Mouse (Mus musculus): ENCODE results near the gene Tjp2. TPM values are rescaled to one million over a fixed set of nuclear protein-coding genes. Genes with fewer than 3 reads are reported as not detected.

Gene Tjp2
- polyA plus RNA-seq, 1 experiment from 2014 or later = 33.6 TPM

DNA sequence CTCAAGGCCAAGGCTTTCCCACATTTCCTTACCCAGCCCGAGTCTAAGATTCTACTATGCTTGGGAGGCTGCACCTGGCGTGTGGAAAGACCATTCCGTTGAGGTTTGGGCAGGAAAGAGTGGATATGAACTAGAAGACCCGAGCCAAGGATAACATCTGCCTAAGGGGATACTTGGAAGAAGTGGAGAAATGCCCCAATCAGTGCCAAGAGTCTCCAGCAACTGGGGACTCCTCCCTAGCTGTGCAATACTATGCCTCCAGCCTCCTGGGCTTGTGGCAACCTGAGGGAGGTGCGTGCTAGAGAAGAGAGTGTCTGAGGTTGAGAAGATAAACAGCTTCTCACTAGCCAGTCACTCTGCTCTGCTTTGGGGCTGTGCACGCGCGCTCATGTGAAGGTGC, 148.9 kb downstream of the Tjp2 start:
- 90% methylated on average over 8 of the region's 8 CpGs for WGBS

GRCm38 (mm10) chr19:24073155-24073554, 151.7 kb downstream of the Tjp2 start:
- Histone ChIP-seq H3K36me3 (no peaks in the 10 kb centered on the region), H3K4me2 (replicated peaks) (no peak overlapping the region), H3K9me3 (no peaks in the 10 kb centered on the region), H3K9ac (replicated peaks) (no peak overlapping the region), H3K4me1 (no peaks in the 10 kb centered on the region), H3K27ac (replicated peaks) (no peak overlapping the region), H3K27me3 (no peaks in the 10 kb centered on the region), H3K4me3 (no peak overlapping the region)
- no peak for ATAC-seq (ENCODE audit: low FRiP score, low read depth)
- 45% methylated on average over 4 of the region's 4 CpGs for WGBS

More for the DNA sequence above, 148.9 kb downstream of the Tjp2 start:
- Histone ChIP-seq H3K9me3 (no peaks in the 10 kb centered on the region), H3K27ac (replicated peaks) (no peak overlapping the region), H3K4me2 (replicated peaks) (no peak overlapping the region), H3K27me3 (no peaks in the 10 kb centered on the region), H3K9ac (replicated peaks) (no peak overlapping the region), H3K36me3 (no peaks in the 10 kb centered on the region), H3K4me3 (no peak overlapping the region), H3K4me1 (no peaks in the 10 kb centered on the region)
- no peak for ATAC-seq (ENCODE audit: low FRiP score, low read depth)

DNA sequence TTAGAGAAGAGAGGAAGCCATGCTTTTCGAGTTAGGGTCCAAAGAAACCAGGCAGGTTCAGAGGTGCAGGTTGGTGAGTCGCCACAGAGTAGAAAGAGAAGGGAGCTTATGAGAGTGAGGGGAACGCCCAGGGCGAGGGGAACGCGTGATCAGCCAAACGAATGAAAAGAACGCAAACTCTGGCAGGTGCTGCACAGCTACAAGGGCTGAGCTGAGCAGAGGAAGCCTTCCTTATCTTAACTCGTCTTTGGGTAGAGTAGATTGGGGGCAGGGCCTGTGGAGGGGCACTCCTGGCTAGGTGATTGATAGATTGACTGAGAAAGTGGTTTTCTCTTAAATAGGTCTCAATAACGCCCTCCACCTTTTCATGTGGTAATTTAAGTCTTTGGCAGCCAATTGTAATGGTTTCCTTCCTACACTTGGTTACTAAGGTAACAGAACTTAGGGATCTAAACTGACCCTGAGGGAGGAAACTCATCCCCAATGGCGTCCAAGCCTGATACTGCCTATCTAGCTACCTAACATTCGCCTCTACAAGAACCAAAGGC, 160.4 kb downstream of the Tjp2 start:
- no peak for ATAC-seq (ENCODE audit: low FRiP score, low read depth)
- Histone ChIP-seq H3K36me3 (no peaks in the 10 kb centered on the region), H3K9me3 (no peaks in the 10 kb centered on the region), H3K9ac (replicated peaks) (no peak overlapping the region), H3K4me3 (no peak overlapping the region), H3K27ac (replicated peaks) (no peak overlapping the region), H3K4me2 (replicated peaks) (no peak overlapping the region), H3K4me1 (no peaks in the 10 kb centered on the region), H3K27me3 (no peaks in the 10 kb centered on the region)
- WGBS = 56% methylated on average over 12 of the region's 12 CpGs

DNA sequence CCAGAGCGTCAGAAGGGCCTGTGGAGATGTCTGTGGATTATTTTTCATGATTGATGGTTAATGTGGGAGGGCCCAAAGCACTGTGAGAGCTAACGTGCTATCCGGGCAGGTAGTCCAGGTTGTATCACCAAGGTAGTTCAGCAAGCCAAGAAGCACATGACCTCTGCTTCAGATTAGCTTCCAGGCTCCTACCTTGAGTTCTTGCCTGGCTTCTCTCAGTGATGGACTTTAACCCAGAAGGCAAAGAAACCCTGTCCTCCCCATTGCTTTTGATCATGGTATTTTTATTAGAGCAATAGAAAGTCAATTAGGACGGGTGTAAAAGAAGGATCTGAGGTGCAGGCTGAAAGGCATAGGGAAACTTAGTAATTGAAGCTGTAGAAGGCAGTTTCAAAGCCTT, 161.2 kb downstream of the Tjp2 start:
- Histone ChIP-seq H3K9ac (replicated peaks) (no peak overlapping the region), H3K4me3 (no peak overlapping the region), H3K27me3 (no peaks in the 10 kb centered on the region), H3K27ac (replicated peaks) (no peak overlapping the region), H3K4me2 (replicated peaks) (no peak overlapping the region), H3K9me3 (no peaks in the 10 kb centered on the region), H3K36me3 (no peaks in the 10 kb centered on the region), H3K4me1 (no peaks in the 10 kb centered on the region)
- no peak for ATAC-seq (ENCODE audit: low FRiP score, low read depth)
- 89% methylated on average over 4 of the region's 4 CpGs for WGBS

GRCm38 (mm10) chr19:24058851-24059250, 166.0 kb downstream of the Tjp2 start:
- H3K36me3 ChIP-seq = no peaks in the 10 kb centered on the region
- no peak for ATAC-seq (ENCODE audit: low FRiP score, low read depth)
- 0 out of 2 replicates have a peak, but pooled peaks cover 6% of the 10 kb centered on the region for H3K9me3 ChIP-seq
- H3K27me3 ChIP-seq = no peaks in the 10 kb centered on the region
- H3K9ac ChIP-seq (replicated peaks) = no peak overlapping the region
- 89% methylated on average over 8 of the region's 8 CpGs for WGBS
- H3K27ac ChIP-seq (replicated peaks) = no peak overlapping the region
- no peak overlapping the region for H3K4me2 ChIP-seq (replicated peaks)
- H3K4me3 ChIP-seq = no peak overlapping the region
- H3K4me1 ChIP-seq = no peaks in the 10 kb centered on the region

DNA sequence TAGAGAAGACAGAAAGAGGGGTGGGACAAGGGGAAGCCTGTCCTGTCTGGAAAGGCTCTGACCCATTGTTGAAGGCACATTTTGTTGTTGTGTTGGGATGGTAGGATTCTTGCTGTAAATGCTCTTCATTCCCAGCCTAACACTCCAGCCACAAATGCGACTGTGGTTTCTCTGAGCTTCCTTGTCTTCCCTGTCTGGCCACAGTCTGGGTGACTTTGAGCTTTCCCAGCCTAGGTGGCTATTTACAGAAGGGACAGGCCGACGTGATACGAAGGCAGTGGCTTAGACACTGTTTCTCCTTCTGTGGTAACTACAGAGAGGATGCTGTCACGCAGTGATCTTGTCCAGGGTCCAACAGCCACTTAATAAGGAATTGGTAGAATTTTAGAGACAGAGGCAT, 166.8 kb downstream of the Tjp2 start:
- WGBS = 91% methylated on average over 5 of the region's 5 CpGs

DNA sequence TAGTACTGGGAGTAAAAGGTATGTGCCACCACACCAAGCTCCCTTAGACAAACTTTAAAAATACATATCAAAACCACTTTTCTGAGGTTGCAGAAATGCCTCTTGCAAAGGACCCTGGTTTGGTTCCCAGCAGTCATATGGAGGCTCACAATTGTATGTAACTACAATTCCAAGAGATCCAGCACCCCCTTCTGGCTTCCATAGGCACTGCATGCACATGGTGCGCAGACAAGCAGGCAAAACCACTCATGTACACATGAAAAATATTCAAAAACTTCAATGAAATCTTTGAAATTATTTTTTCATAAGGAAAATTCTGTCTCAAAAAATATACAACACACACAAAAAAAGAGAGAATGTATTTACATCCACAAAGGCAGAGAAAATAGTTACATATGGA, 167.9 kb downstream of the Tjp2 start:
- Histone ChIP-seq H3K9ac (replicated peaks) (no peak overlapping the region), H3K36me3 (no peaks in the 10 kb centered on the region), H3K4me1 (no peaks in the 10 kb centered on the region), H3K4me2 (replicated peaks) (no peak overlapping the region), H3K27me3 (no peaks in the 10 kb centered on the region), H3K9me3 (0 out of 2 replicates have a peak, but pooled peaks cover 6% of the 10 kb centered on the region), H3K4me3 (no peak overlapping the region), H3K27ac (replicated peaks) (no peak overlapping the region)
- 93% methylated on average over 1 of the region's 1 CpGs for WGBS
- ATAC-seq (ENCODE audit: low FRiP score, low read depth) = no peak

More for the DNA sequence above, 166.8 kb downstream of the Tjp2 start:
- Histone ChIP-seq H3K4me3 (no peak overlapping the region), H3K9ac (replicated peaks) (no peak overlapping the region), H3K36me3 (no peaks in the 10 kb centered on the region), H3K27me3 (no peaks in the 10 kb centered on the region), H3K4me2 (replicated peaks) (no peak overlapping the region), H3K9me3 (0 out of 2 replicates have a peak, but pooled peaks cover 6% of the 10 kb centered on the region), H3K4me1 (no peaks in the 10 kb centered on the region), H3K27ac (replicated peaks) (no peak overlapping the region)
- ATAC-seq (ENCODE audit: low FRiP score, low read depth) = no peak

DNA sequence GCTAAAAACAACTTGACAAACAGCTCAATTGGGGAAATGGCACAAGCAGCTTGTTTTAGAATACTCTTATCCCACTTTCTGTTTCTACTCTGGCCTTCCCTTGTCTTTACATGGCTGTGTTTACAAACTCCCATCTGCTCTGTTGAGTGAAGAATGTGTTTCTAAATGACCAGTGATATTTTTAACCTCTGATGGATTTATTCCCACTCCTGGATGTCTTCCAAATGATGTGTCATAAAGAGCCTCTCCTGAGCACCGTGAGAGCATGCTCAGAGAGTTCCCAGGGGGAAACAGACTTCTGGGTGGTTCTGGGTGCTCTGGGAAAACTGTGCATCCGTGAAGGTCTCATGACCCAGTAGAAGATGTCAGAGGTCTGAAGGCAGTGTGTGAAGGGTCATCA, 169.9 kb downstream of the Tjp2 start:
- Histone ChIP-seq H3K27ac (replicated peaks) (no peak overlapping the region), H3K4me1 (no peaks in the 10 kb centered on the region), H3K36me3 (no peaks in the 10 kb centered on the region), H3K9me3 (0 out of 2 replicates have a peak, but pooled peaks cover 6% of the 10 kb centered on the region), H3K4me3 (no peak overlapping the region), H3K4me2 (replicated peaks) (no peak overlapping the region), H3K9ac (replicated peaks) (no peak overlapping the region), H3K27me3 (no peaks in the 10 kb centered on the region)
- WGBS = 86% methylated on average over 2 of the region's 2 CpGs
- no peak for ATAC-seq (ENCODE audit: low FRiP score, low read depth)

GRCm38 (mm10) chr19:24054265-24054664, 170.6 kb downstream of the Tjp2 start:
- ATAC-seq (ENCODE audit: low FRiP score, low read depth) = no peak
- H3K9me3 ChIP-seq = 0 out of 2 replicates have a peak, but pooled peaks cover 6% of the 10 kb centered on the region
- H3K4me2 ChIP-seq (replicated peaks) = no peak overlapping the region
- no peaks in the 10 kb centered on the region for H3K4me1 ChIP-seq
- H3K9ac ChIP-seq (replicated peaks) = no peak overlapping the region
- H3K4me3 ChIP-seq = no peak overlapping the region
- H3K36me3 ChIP-seq = no peaks in the 10 kb centered on the region
- H3K27ac ChIP-seq (replicated peaks) = no peak overlapping the region
- no peaks in the 10 kb centered on the region for H3K27me3 ChIP-seq
- whole genome bisulfite sequencing = 86% methylated on average over 5 of the region's 5 CpGs

DNA sequence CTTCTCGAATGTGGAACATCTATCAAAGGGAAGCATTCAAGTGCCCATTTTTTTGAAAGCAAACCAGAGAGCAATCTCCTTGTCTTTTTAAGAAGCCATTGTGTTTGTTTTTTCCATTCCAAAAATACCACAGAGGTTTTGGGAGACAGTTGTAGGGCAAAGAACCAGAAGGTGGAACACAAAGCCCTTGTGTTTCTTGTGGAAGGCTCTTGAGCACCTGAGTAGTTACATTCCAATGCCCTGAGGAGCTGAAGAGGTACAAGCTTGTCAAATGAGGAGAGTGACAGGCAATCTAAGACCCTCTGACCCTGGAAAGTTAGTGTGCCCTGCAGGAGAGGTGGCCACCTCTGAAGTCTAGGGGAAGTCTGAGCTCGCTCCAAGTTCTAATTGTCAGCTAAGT, 174.3 kb downstream of the Tjp2 start:
- WGBS = 78% methylated on average over 2 of the region's 2 CpGs
- no peaks in the 10 kb centered on the region for H3K36me3 ChIP-seq

GRCm38 (mm10) chr19:24049329-24049728, 175.5 kb downstream of the Tjp2 start:
- no peaks in the 10 kb centered on the region for H3K36me3 ChIP-seq
- no peaks in the 10 kb centered on the region for H3K4me1 ChIP-seq
- no peak overlapping the region for H3K9ac ChIP-seq (replicated peaks)
- no peaks in the 10 kb centered on the region for H3K9me3 ChIP-seq
- H3K4me3 ChIP-seq = no peak overlapping the region
- H3K27ac ChIP-seq (replicated peaks) = no peak overlapping the region
- 74% methylated on average over 3 of the region's 3 CpGs for WGBS
- H3K27me3 ChIP-seq = no peaks in the 10 kb centered on the region
- no peak overlapping the region for H3K4me2 ChIP-seq (replicated peaks)
- ATAC-seq (ENCODE audit: low FRiP score, low read depth) = no peak

More for the DNA sequence above, 174.3 kb downstream of the Tjp2 start:
- 0 out of 2 replicates have a peak, but pooled peaks cover 2% of the 10 kb centered on the region for H3K9me3 ChIP-seq
- H3K9ac ChIP-seq (replicated peaks) = no peak overlapping the region
- H3K27ac ChIP-seq (replicated peaks) = no peak overlapping the region
- ATAC-seq (ENCODE audit: low FRiP score, low read depth) = no peak
- H3K4me3 ChIP-seq = no peak overlapping the region
- no peak overlapping the region for H3K4me2 ChIP-seq (replicated peaks)
- no peaks in the 10 kb centered on the region for H3K4me1 ChIP-seq
- no peaks in the 10 kb centered on the region for H3K27me3 ChIP-seq

DNA sequence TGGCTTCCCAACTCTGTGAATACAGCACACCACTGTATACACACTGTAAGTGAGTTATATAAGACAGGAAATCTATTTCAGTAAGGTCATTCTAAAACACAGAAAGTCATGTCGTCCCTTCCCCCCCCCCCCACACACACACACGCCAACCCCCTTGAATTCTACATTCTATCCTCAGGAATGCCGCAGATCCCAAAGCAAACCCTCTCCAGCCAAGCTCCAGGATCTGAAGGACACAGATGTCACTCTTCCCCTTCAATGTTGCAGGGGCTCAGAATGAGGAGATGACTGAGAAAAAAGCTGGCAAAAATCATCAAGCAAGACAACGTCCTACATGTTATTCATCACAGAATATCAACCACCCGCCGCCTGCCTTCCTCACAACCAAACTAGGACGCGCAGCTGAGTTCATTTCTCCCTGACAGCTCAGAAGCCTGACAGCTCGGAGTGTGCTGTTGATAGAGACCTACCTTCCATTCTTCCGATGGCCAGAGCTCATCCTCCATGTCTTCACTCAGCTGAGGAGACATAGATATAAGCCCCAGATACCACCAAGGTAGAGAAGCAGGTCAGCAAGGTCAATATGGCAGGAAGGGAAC, 178.3 kb downstream of the Tjp2 start:
- 92% methylated on average over 10 of the region's 10 CpGs for WGBS
- Histone ChIP-seq H3K36me3 (no peaks in the 10 kb centered on the region), H3K9ac (replicated peaks) (no peak overlapping the region), H3K27me3 (no peaks in the 10 kb centered on the region), H3K4me3 (no peak overlapping the region), H3K9me3 (no peaks in the 10 kb centered on the region), H3K27ac (replicated peaks) (no peak overlapping the region), H3K4me2 (replicated peaks) (no peak overlapping the region), H3K4me1 (no peaks in the 10 kb centered on the region)
- no peak for ATAC-seq (ENCODE audit: low FRiP score, low read depth)
